Mouse (Mus musculus): ENCODE measurements around the gene Opn3. TPM values are rescaled to one million over a fixed set of nuclear protein-coding genes. Genes with fewer than 3 reads are reported as not detected.
A peak's percentile ranks its signal among the peaks of the same experiment; 100 is the strongest.

The Opn3 gene
- 0.39 and 0.50 TPM in 2 replicates for total RNA-seq (2012; rRNA removed)
- 1 to 10 TPM in 1 of 2 experiments, not detected in 1; 2.2 TPM for polyA plus RNA-seq (2012; ENCODE audit: insufficient read depth in 1 of 2, insufficient read length in 2 of 2, low read depth in 1 of 2, low replicate concordance in 2 of 2, missing spikeins in 1 of 2)

DNA sequence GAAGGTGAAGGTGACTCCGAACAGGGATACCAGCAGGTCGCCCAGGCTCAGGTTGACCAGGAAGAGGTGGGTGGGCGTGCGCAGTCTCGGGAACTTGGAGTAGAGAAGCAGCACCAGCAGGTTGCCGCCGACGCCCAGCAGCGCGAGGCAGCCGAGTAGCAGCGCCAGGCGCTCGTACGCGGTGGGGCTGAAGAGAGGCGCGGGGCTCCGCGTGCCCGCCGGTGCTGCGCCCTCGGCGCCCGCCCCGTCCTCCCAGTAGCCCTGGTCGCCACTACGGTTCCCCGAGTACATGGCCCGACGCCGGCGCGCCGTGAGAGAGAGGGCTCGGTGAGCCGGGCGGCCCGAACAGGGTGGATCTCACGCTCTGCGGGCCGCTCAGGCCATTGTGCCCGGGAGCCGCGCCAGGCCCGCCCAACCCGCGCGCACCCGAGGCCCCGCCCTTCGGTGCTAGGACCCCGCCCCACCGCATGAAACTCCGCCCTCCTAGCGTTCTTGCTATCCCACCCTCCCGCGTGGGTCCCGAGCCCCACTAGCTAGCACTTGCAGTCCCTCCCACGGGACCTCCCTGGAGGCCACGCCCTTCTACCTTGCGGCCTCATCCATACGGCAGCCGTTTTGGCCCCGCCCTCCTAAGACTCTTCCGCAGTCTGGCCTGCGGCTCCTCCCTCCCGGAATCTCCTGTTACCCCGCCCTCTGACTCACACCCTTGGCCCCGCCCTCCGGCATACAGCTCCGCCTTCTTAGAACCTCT is at the start of gene Opn3, which contains the start of gene Chml:
Gene Opn3, minus strand, starts transcription at position 531 of the 751 bp plus-strand sequence.
Gene Chml, minus strand, starts transcription at position 656 of the 751 bp plus-strand sequence.
- peak; percentile 99 for DNase-seq (ENCODE audit: low read depth, low spot score)
- Histone ChIP-seq H3K36me3 (ENCODE audit: control insufficient read depth in 1 of 2, insufficient read depth in 2 of 2, low read length in 2 of 2) (peaks cover 0 to 13% of the 10 kb centered on the region in 2 experiments; a peak in 2 of 4 replicates), H3K27ac (ENCODE audit: control insufficient read depth, low read depth, low read length) (peak within 1 kb of the TSS; percentile 49), H3K27me3 (ENCODE audit: control insufficient read depth in 1 of 2, insufficient read depth in 2 of 2, low read length in 2 of 2) (no peaks in the 10 kb centered on the region), H3K4me3 (ENCODE audit: control insufficient read depth in 1 of 2, insufficient read depth in 1 of 2, low read depth in 2 of 2, low read length in 2 of 2) (peak within 1 kb of the TSS; percentile 83 to 94), H3K9me3 (replicated peaks; ENCODE audit: insufficient read depth, low read length) (no peaks in the 10 kb centered on the region), H3K9ac (ENCODE audit: control insufficient read depth, low read depth, low read length, poor library complexity, severe bottlenecking) (peak within 1 kb of the TSS; percentile 88), H3K4me1 (ENCODE audit: control insufficient read depth in 1 of 2, insufficient read depth in 2 of 2, low read length in 2 of 2) (no peaks in the 10 kb centered on the region; a peak in 2 of 4 replicates), H3K79me2 (ENCODE audit: control insufficient read depth, insufficient read depth, low read length, poor library complexity) (peaks cover 6% of the 10 kb centered on the region)
- no peak; the same call in 1 of the 2 replicates for TF ChIP-seq SIN3A (IDR thresholded peaks at IDR 0.05; ENCODE audit: low read length)
- TF ChIP-seq TCF12 (IDR thresholded peaks at IDR 0.05; ENCODE audit: low read depth, low read length), result peak; percentile 39; the same call in 1 of the 2 replicates
- TF ChIP-seq MEF2A (IDR thresholded peaks at IDR 0.05; ENCODE audit: extremely low read depth, insufficient replicate concordance, low read depth, low read length, poor library complexity, severe bottlenecking), result no peak
- peak; percentile 93 for TF ChIP-seq ZMIZ1 (IDR thresholded peaks at IDR 0.05; ENCODE audit: low read depth, low read length)
- no peak for TF ChIP-seq MAZ (IDR thresholded peaks at IDR 0.05; ENCODE audit: low read depth, low read length)
- TF ChIP-seq UBTF (IDR thresholded peaks at IDR 0.05; ENCODE audit: borderline replicate concordance, insufficient read depth, low read depth, low read length), result no peak
- TF ChIP-seq GATA1 (IDR thresholded peaks at IDR 0.05; ENCODE audit: low read depth, low read length), result no peak
- no peak for TF ChIP-seq ETS1 (IDR thresholded peaks at IDR 0.05; ENCODE audit: low read depth, low read length)
- TF ChIP-seq CHD2 (IDR thresholded peaks at IDR 0.05; ENCODE audit: low read length), result no peak
- peak; percentile 82 for TF ChIP-seq POLR2AphosphoS2 (IDR thresholded peaks at IDR 0.05; ENCODE audit: low read length)
- no peak for TF ChIP-seq ZKSCAN1 (IDR thresholded peaks at IDR 0.05; ENCODE audit: low read depth, low read length)
- no peak for TF ChIP-seq MAFK (IDR thresholded peaks at IDR 0.05; ENCODE audit: borderline replicate concordance, low read depth, low read length)
- no peak; the same call in 1 of the 2 replicates for TF ChIP-seq SMC3 (IDR thresholded peaks at IDR 0.05; ENCODE audit: low read depth, low read length)
- no peak for TF ChIP-seq ZNF384 (IDR thresholded peaks at IDR 0.05; ENCODE audit: low read depth, low read length)
- no peak for TF ChIP-seq JUND (IDR thresholded peaks at IDR 0.05; ENCODE audit: low read depth, low read length)
- peak; percentile 61; the same call in 1 of the 2 replicates for TF ChIP-seq MXI1 (IDR thresholded peaks at IDR 0.05; ENCODE audit: low read depth, low read length)
- 0 out of 2 replicates have a peak, but pooled peaks have one; percentile 35 for TF ChIP-seq TBP (IDR thresholded peaks at IDR 0.05; ENCODE audit: low read depth, low read length)
- TF ChIP-seq MYC (IDR thresholded peaks at IDR 0.05; ENCODE audit: low read depth, low read length), result no peak
- peak; percentile 42; the same call in 1 of the 2 replicates for TF ChIP-seq NRF1 (IDR thresholded peaks at IDR 0.05; ENCODE audit: insufficient read depth, low read depth, low read length, poor library complexity, severe bottlenecking)
- no peak for TF ChIP-seq HCFC1 (IDR thresholded peaks at IDR 0.05; ENCODE audit: low read depth, low read length)
- no peak for TF ChIP-seq USF2 (IDR thresholded peaks at IDR 0.05; ENCODE audit: borderline replicate concordance in 1 of 2, insufficient read depth in 1 of 2, low read depth in 1 of 2, low read length in 2 of 2)
- TF ChIP-seq RAD21 (IDR thresholded peaks at IDR 0.05; ENCODE audit: low read depth, low read length), result no peak
- TF ChIP-seq RCOR1 (IDR thresholded peaks at IDR 0.05; ENCODE audit: low read depth, low read length), result no peak
- TF ChIP-seq TAL1 (IDR thresholded peaks at IDR 0.05; ENCODE audit: low read length), result no peak
- TF ChIP-seq ZC3H11A (IDR thresholded peaks at IDR 0.05; ENCODE audit: low read depth, low read length), result no peak
- TF ChIP-seq POLR2A (IDR thresholded peaks at IDR 0.05; ENCODE audit: control insufficient read depth in 1 of 2, insufficient read depth in 1 of 2, low read depth in 1 of 2, low read length in 2 of 2, poor library complexity in 1 of 2), result peak; percentile 93 to 96
- no peak for TF ChIP-seq BHLHE40 (IDR thresholded peaks at IDR 0.05; ENCODE audit: borderline replicate concordance, low read depth, low read length)
- no peak for TF ChIP-seq KAT2A (conservative IDR thresholded peaks at IDR 0.05; ENCODE audit: low read depth, low read length)
- no peak for TF ChIP-seq GABPA (IDR thresholded peaks at IDR 0.05; ENCODE audit: low read depth, low read length)
- no peak for TF ChIP-seq E2F4 (IDR thresholded peaks at IDR 0.05; ENCODE audit: borderline replicate concordance, low read depth, low read length)
- no peak for TF ChIP-seq CHD1 (IDR thresholded peaks at IDR 0.05; ENCODE audit: low read depth, low read length)
- no peak; the same call in 1 of the 2 replicates for TF ChIP-seq MAX (IDR thresholded peaks at IDR 0.05; ENCODE audit: low read length)
- TF ChIP-seq NELFE (IDR thresholded peaks at IDR 0.05; ENCODE audit: low read depth, low read length), result peak; percentile 89
- no peak for TF ChIP-seq POLR2AphosphoS5 (IDR thresholded peaks at IDR 0.05; ENCODE audit: borderline replicate concordance, low read depth, low read length)
- peak; percentile 33; the same call in 1 of the 2 replicates for TF ChIP-seq USF1 (IDR thresholded peaks at IDR 0.05; ENCODE audit: low read depth, low read length)
